ENCODE assay signal across 8 mouse cellular contexts in genomic region chr5:3544480-3544769, GRCm38 (mm10). TPM values are rescaled to one million over a fixed set of nuclear protein-coding genes. Genes with fewer than 3 reads are reported as not detected.
DNase-seq lines count a peak whose midpoint lies in the region; ATAC-seq and TF ChIP-seq lines count a peak whose summit lies in the region.

No protein-coding gene starts in this region.

- no peak for TF ChIP-seq POLR2A in ES-Bruce4 (IDR thresholded peaks at IDR 0.05; ENCODE audit: insufficient read depth, low read length)

- H3K4me3 ChIP-seq in heart, embryonic 13.5 days, result peak overlapping the region; percentile 87
- H3K4me3 ChIP-seq in ES-Bruce4 (ENCODE audit: low read depth, low read length), result peak overlapping the region; percentile 83
- H3K4me3 ChIP-seq in forebrain, embryonic 14.5 days (ENCODE audit: low read depth, low read length), result peak overlapping the region; percentile 92
- H3K4me3 ChIP-seq in liver, postnatal 0 days (ENCODE audit: low read depth, low read length), result peak overlapping the region; percentile 92

- peak overlapping the region; percentile 82 for H3K4me2 ChIP-seq in heart, embryonic 13.5 days
- H3K4me2 ChIP-seq in forebrain, embryonic 14.5 days (ENCODE audit: low read length), result peak overlapping the region; percentile 51
- H3K4me2 ChIP-seq in liver, postnatal 0 days (ENCODE audit: low read depth, low read length), result peak overlapping the region; percentile 80

- peaks cover 10% of the 10 kb centered on the region for H3K36me3 ChIP-seq in heart, embryonic 13.5 days
- peaks cover 6% of the 10 kb centered on the region for H3K36me3 ChIP-seq in ES-Bruce4 (ENCODE audit: control insufficient read depth, insufficient read depth, low read length, poor library complexity, severe bottlenecking)
- H3K36me3 ChIP-seq in forebrain, embryonic 14.5 days (ENCODE audit: control insufficient read depth, insufficient read depth, low read length), result peaks cover 2% of the 10 kb centered on the region
- H3K36me3 ChIP-seq in liver, postnatal 0 days (replicated peaks; ENCODE audit: insufficient read depth, low read length), result 0 out of 2 replicates have a peak, but pooled peaks cover 5% of the 10 kb centered on the region

- peaks cover 16% of the 10 kb centered on the region for H3K4me1 ChIP-seq in heart, embryonic 13.5 days
- peaks cover 1% of the 10 kb centered on the region for H3K4me1 ChIP-seq in ES-Bruce4 (ENCODE audit: control insufficient read depth, insufficient read depth, low read length)
- H3K4me1 ChIP-seq in forebrain, embryonic 14.5 days (ENCODE audit: control insufficient read depth, insufficient read depth, low read length), result peaks cover 8% of the 10 kb centered on the region
- H3K4me1 ChIP-seq in liver, postnatal 0 days (ENCODE audit: insufficient read depth), result peaks cover 21% of the 10 kb centered on the region

- no peak for TF ChIP-seq EP300 in ES-Bruce4 (IDR thresholded peaks at IDR 0.05; ENCODE audit: insufficient read depth, low read depth, low read length)
- TF ChIP-seq EP300 in liver, postnatal 0 days (IDR thresholded peaks at IDR 0.05; ENCODE audit: low read depth), result no peak

- peak overlapping the region; percentile 95 for H3K9ac ChIP-seq in heart, embryonic 13.5 days
- peak overlapping the region; percentile 81 for H3K9ac ChIP-seq in ES-Bruce4 (ENCODE audit: low read depth, poor library complexity, severe bottlenecking)
- peak overlapping the region; percentile 89 for H3K9ac ChIP-seq in forebrain, embryonic 14.5 days (ENCODE audit: low read length)
- peak overlapping the region; percentile 94 for H3K9ac ChIP-seq in liver, postnatal 0 days (replicated peaks)

- intact Hi-C loops in heart, postnatal 10 days (cut with DNase I), result no loop called here

- no peak for DNase-seq in heart, postnatal 10 days
- DNase-seq in forebrain, embryonic 14.5 days (ENCODE audit: low spot score), result no peak
- DNase-seq in liver, postnatal 0 days, result no peak
- no peak for DNase-seq in cerebellum, postnatal 25 days
- DNase-seq in thymus, postnatal 0 days (ENCODE audit: low spot score), result no peak
- no peak for DNase-seq in adrenal gland, postnatal 10 days

- H3K9me3 ChIP-seq in heart, embryonic 13.5 days, result no peaks in the 10 kb centered on the region
- no peaks in the 10 kb centered on the region for H3K9me3 ChIP-seq in ES-Bruce4 (replicated peaks; ENCODE audit: control insufficient read depth, insufficient read depth, low read length, poor library complexity, severe bottlenecking)
- H3K9me3 ChIP-seq in forebrain, embryonic 14.5 days (replicated peaks; ENCODE audit: control insufficient read depth, low read length), result no peaks in the 10 kb centered on the region
- no peaks in the 10 kb centered on the region for H3K9me3 ChIP-seq in liver, postnatal 0 days (ENCODE audit: low read length)

- WGBS in heart, embryonic 13.5 days, result 9% methylated on average over 7 of the region's 7 CpGs
- 10% methylated on average over 7 of the region's 7 CpGs for WGBS in forebrain, embryonic 14.5 days
- WGBS in liver, postnatal 0 days (ENCODE audit: insufficient replicate concordance), result 7% methylated on average over 7 of the region's 7 CpGs

- TF ChIP-seq CTCF in ES-Bruce4 (IDR thresholded peaks at IDR 0.05; ENCODE audit: low read depth, low read length), result no peak
- no peak for TF ChIP-seq CTCF in liver, postnatal 0 days (IDR thresholded peaks at IDR 0.05; ENCODE audit: low read depth)

- H3K27me3 ChIP-seq in heart, embryonic 13.5 days (replicated peaks), result no peaks in the 10 kb centered on the region
- no peaks in the 10 kb centered on the region for H3K27me3 ChIP-seq in ES-Bruce4 (ENCODE audit: control insufficient read depth, insufficient read depth, low read length, poor library complexity, severe bottlenecking)
- H3K27me3 ChIP-seq in forebrain, embryonic 14.5 days (replicated peaks; ENCODE audit: control insufficient read depth, insufficient read depth, low read length), result no peaks in the 10 kb centered on the region
- no peaks in the 10 kb centered on the region for H3K27me3 ChIP-seq in liver, postnatal 0 days (ENCODE audit: insufficient read depth, low read length)

- ATAC-seq in heart, embryonic 13.5 days (ENCODE audit: extremely low read depth, insufficient number of reproducible peaks, low FRiP score, low TSS enrichment), result no peak
- peak; percentile 24; the same call in 1 of the 2 replicates for ATAC-seq in forebrain, embryonic 14.5 days
- peak; percentile 11; the same call in 1 of the 2 replicates for ATAC-seq in liver, postnatal 0 days

- no peak overlapping the region for H3K27ac ChIP-seq in heart, embryonic 13.5 days (replicated peaks)
- no peak overlapping the region for H3K27ac ChIP-seq in ES-Bruce4 (ENCODE audit: insufficient read depth, low read length)
- no peak overlapping the region for H3K27ac ChIP-seq in forebrain, embryonic 14.5 days (ENCODE audit: low read depth, low read length)
- peak overlapping the region; percentile 93; the same call in 1 of the 2 replicates for H3K27ac ChIP-seq in liver, postnatal 0 days (ENCODE audit: low read depth)

RNA-seq across cellular contexts. Expression of gene Fam133b, which starts 0.8 kb away (rescaled TPM):
- 15.2 and 15.7 TPM in 2 replicates for polyA plus RNA-seq in heart, embryonic 13.5 days (2015; fragmentation: Nextera tagmentation; extraction: Ambion mirVana)
- total RNA-seq in heart, postnatal 10 days (2021), result 10 to 100 TPM; 20.8 to 21.4 TPM
- polyA plus RNA-seq in ES-Bruce4 (2011; ENCODE audit: insufficient read depth, insufficient read length, low read depth, missing spikeins), result 49.6 and 51.0 TPM in 2 replicates
- 26.9 and 29.6 TPM in 2 replicates for polyA plus RNA-seq in forebrain, embryonic 14.5 days (2014; fragmentation: Nextera tagmentation; extraction: Ambion mirVana)
- polyA plus RNA-seq in liver, postnatal 0 days (2015; fragmentation: Nextera tagmentation; extraction: Ambion mirVana), result 10.6 and 11.1 TPM in 2 replicates
- 37.8 and 40.9 TPM in 2 replicates for polyA plus RNA-seq in thymus, postnatal 0 days (2015; fragmentation: Nextera tagmentation; extraction: Ambion mirVana)
- total RNA-seq in adrenal gland, postnatal 10 days (2021), result 10 to 100 TPM; 25.3 to 34.4 TPM

RNA-seq across cellular contexts. Expression of gene 1700109H08Rik, which starts 26.9 kb away (rescaled TPM):
- polyA plus RNA-seq in heart, embryonic 13.5 days (2015; fragmentation: Nextera tagmentation; extraction: Ambion mirVana), result 1.3 and 1.9 TPM in 2 replicates
- total RNA-seq in heart, postnatal 10 days (2021), result 1 to 10 TPM; 2.8 to 3.6 TPM
- polyA plus RNA-seq in ES-Bruce4 (2011; ENCODE audit: insufficient read depth, insufficient read length, low read depth, missing spikeins), result 18.0 and 18.5 TPM in 2 replicates
- 1.1 and 2.3 TPM in 2 replicates for polyA plus RNA-seq in forebrain, embryonic 14.5 days (2014; fragmentation: Nextera tagmentation; extraction: Ambion mirVana)
- polyA plus RNA-seq in liver, postnatal 0 days (2015; fragmentation: Nextera tagmentation; extraction: Ambion mirVana), result 0.32 and 0.65 TPM in 2 replicates
- polyA plus RNA-seq in thymus, postnatal 0 days (2015; fragmentation: Nextera tagmentation; extraction: Ambion mirVana), result 0.93 and 2.3 TPM in 2 replicates
- total RNA-seq in adrenal gland, postnatal 10 days (2021), result 1 to 10 TPM; 2.2 to 4.9 TPM

RNA-seq across cellular contexts. Expression of gene Pex1, which starts 51.4 kb away (rescaled TPM):
- 9.7 and 13.0 TPM in 2 replicates for polyA plus RNA-seq in heart, embryonic 13.5 days (2015; fragmentation: Nextera tagmentation; extraction: Ambion mirVana)
- total RNA-seq in heart, postnatal 10 days (2021), result 10 to 100 TPM; 11.0 to 12.1 TPM
- polyA plus RNA-seq in ES-Bruce4 (2011; ENCODE audit: insufficient read depth, insufficient read length, low read depth, missing spikeins), result 23.4 and 23.7 TPM in 2 replicates
- polyA plus RNA-seq in forebrain, embryonic 14.5 days (2014; fragmentation: Nextera tagmentation; extraction: Ambion mirVana), result 12.2 and 18.1 TPM in 2 replicates
- 8.1 and 11.3 TPM in 2 replicates for polyA plus RNA-seq in liver, postnatal 0 days (2015; fragmentation: Nextera tagmentation; extraction: Ambion mirVana)
- 10.1 and 17.3 TPM in 2 replicates for polyA plus RNA-seq in thymus, postnatal 0 days (2015; fragmentation: Nextera tagmentation; extraction: Ambion mirVana)
- total RNA-seq in adrenal gland, postnatal 10 days (2021), result 10 to 100 TPM; 17.5 to 30.2 TPM

RNA-seq across cellular contexts. Expression of gene Rbm48, which starts 52.0 kb away (rescaled TPM):
- polyA plus RNA-seq in heart, embryonic 13.5 days (2015; fragmentation: Nextera tagmentation; extraction: Ambion mirVana), result 8.3 and 8.8 TPM in 2 replicates
- total RNA-seq in heart, postnatal 10 days (2021), result 1 to 10 TPM; 5.9 to 6.6 TPM
- polyA plus RNA-seq in ES-Bruce4 (2011; ENCODE audit: insufficient read depth, insufficient read length, low read depth, missing spikeins), result 13.9 and 17.6 TPM in 2 replicates
- polyA plus RNA-seq in forebrain, embryonic 14.5 days (2014; fragmentation: Nextera tagmentation; extraction: Ambion mirVana), result 17.3 and 19.6 TPM in 2 replicates
- polyA plus RNA-seq in liver, postnatal 0 days (2015; fragmentation: Nextera tagmentation; extraction: Ambion mirVana), result 4.1 and 4.6 TPM in 2 replicates
- 16.4 and 18.6 TPM in 2 replicates for polyA plus RNA-seq in thymus, postnatal 0 days (2015; fragmentation: Nextera tagmentation; extraction: Ambion mirVana)
- 10 to 100 TPM in 1 of 2 experiments, 1 to 10 TPM in 1; 8.0 to 11.6 TPM for total RNA-seq in adrenal gland, postnatal 10 days (2021)
